Mouse (Mus musculus): ENCODE results near the gene Commd6. TPM values are rescaled to one million over a fixed set of nuclear protein-coding genes. Genes with fewer than 3 reads are reported as not detected.

Commd6 gene
- total RNA-seq (2015) = 47.9 and 51.0 TPM in 2 replicates
- total RNA-seq (2017) = 25.7 and 34.9 TPM in 2 replicates

GRCm38 (mm10) chr14:101640153-101640843 is at the start of gene Commd6:
Gene Commd6, minus strand, starts transcription at chr14:101640686.
- ATAC-seq (ENCODE audit: poor library complexity, severe bottlenecking) = peak; percentile 95

GRCm38 (mm10) chr14:101688406-101688805 is 47.9 kb upstream of the Commd6 start:
- no peak for ATAC-seq (ENCODE audit: poor library complexity, severe bottlenecking)

GRCm38 (mm10) chr14:101687696-101688095 is 47.2 kb upstream of the Commd6 start:
- no peak for ATAC-seq (ENCODE audit: poor library complexity, severe bottlenecking)

- no peak for ATAC-seq (ENCODE audit: poor library complexity, severe bottlenecking)
These were observed 31.7 kb upstream of the Commd6 start for GRCm38 (mm10) chr14:101672226-101672625.

GRCm38 (mm10) chr14:101668626-101669025 is 28.1 kb upstream of the Commd6 start:
- ATAC-seq (ENCODE audit: poor library complexity, severe bottlenecking) = no peak

- no peak for ATAC-seq (ENCODE audit: poor library complexity, severe bottlenecking)
These were observed 26.1 kb upstream of the Commd6 start for GRCm38 (mm10) chr14:101666536-101666935.

GRCm38 (mm10) chr14:101666056-101666455 is 25.6 kb upstream of the Commd6 start:
- ATAC-seq (ENCODE audit: poor library complexity, severe bottlenecking) = no peak

GRCm38 (mm10) chr14:101664274-101664673 is 23.8 kb upstream of the Commd6 start:
- ATAC-seq (ENCODE audit: poor library complexity, severe bottlenecking) = no peak

- ATAC-seq (ENCODE audit: poor library complexity, severe bottlenecking) = peak; percentile 69
These were observed 21.3 kb upstream of the Commd6 start for GRCm38 (mm10) chr14:101661654-101662412.

- ATAC-seq (ENCODE audit: poor library complexity, severe bottlenecking) = no peak
These were observed 15.8 kb upstream of the Commd6 start for GRCm38 (mm10) chr14:101656307-101656706.

- ATAC-seq (ENCODE audit: poor library complexity, severe bottlenecking) = no peak
These were observed 14.0 kb upstream of the Commd6 start for GRCm38 (mm10) chr14:101654526-101654909.

GRCm38 (mm10) chr14:101653581-101654525 is 13.4 kb upstream of the Commd6 start, which contains the start of gene Uchl3:
Gene Uchl3, plus strand, starts transcription at chr14:101653967.
- ATAC-seq (ENCODE audit: poor library complexity, severe bottlenecking) = peak; percentile 95

GRCm38 (mm10) chr14:101652571-101652970 is 12.1 kb upstream of the Commd6 start:
- no peak for ATAC-seq (ENCODE audit: poor library complexity, severe bottlenecking)

GRCm38 (mm10) chr14:101650551-101650950 is 10.1 kb upstream of the Commd6 start:
- no peak for ATAC-seq (ENCODE audit: poor library complexity, severe bottlenecking)

GRCm38 (mm10) chr14:101644948-101645347 is 4.5 kb upstream of the Commd6 start:
- no peak for ATAC-seq (ENCODE audit: poor library complexity, severe bottlenecking)

GRCm38 (mm10) chr14:101637381-101637780 is 3.1 kb downstream of the Commd6 start:
- ATAC-seq (ENCODE audit: poor library complexity, severe bottlenecking) = no peak

- no peak for ATAC-seq (ENCODE audit: poor library complexity, severe bottlenecking)
These were observed 4.7 kb downstream of the Commd6 start for GRCm38 (mm10) chr14:101635765-101636164.

GRCm38 (mm10) chr14:101630548-101630947 is 9.9 kb downstream of the Commd6 start:
- ATAC-seq (ENCODE audit: poor library complexity, severe bottlenecking) = no peak

- no peak for ATAC-seq (ENCODE audit: poor library complexity, severe bottlenecking)
These were observed 22.8 kb downstream of the Commd6 start for GRCm38 (mm10) chr14:101617680-101618079.

GRCm38 (mm10) chr14:101616178-101616577 is 24.3 kb downstream of the Commd6 start:
- ATAC-seq (ENCODE audit: poor library complexity, severe bottlenecking) = peak; percentile 38; the same call in 1 of the 2 replicates

GRCm38 (mm10) chr14:101613206-101613605 is 27.3 kb downstream of the Commd6 start:
- ATAC-seq (ENCODE audit: poor library complexity, severe bottlenecking) = no peak

Data from megakaryocyte, adult 5-6 weeks (primary cell).